Mouse (Mus musculus) CH12.LX (cell line): ENCODE data around the gene Arhgef3. TPM values are rescaled to one million over a fixed set of nuclear protein-coding genes. Genes with fewer than 3 reads are reported as not detected.

ENCODE experiments used
- DNase-seq: peaks from one replicate; pipeline ENCODE4 v3.0.0-alpha.2; 2013; ENCODE audit errors: extremely low read depth
- H3K27ac ChIP-seq: 2 replicates; pipeline ENCODE4 v1.5.1; 2012; ENCODE audit warnings: low read depth, mild to moderate bottlenecking, control low read depth, moderate library complexity; ENCODE audit not compliant: insufficient read depth
- H3K27me3 ChIP-seq: replicated peaks from 2 replicates; pipeline ENCODE3; 2012; ENCODE audit warnings: inconsistent platforms
- H3K36me3 ChIP-seq, 2 experiments: replicated peaks in 1 of 2; 2 replicates each; pipeline versions ENCODE3 to v1.6.1; 2012; ENCODE audit warnings: inconsistent platforms in 1 of 2, low read length in 1 of 2, mild to moderate bottlenecking in 1 of 2, mixed read lengths in 1 of 2, moderate library complexity in 1 of 2; ENCODE audit not compliant: control insufficient read depth in 1 of 2, insufficient read depth in 1 of 2
- H3K4me1 ChIP-seq, 2 experiments: 2 replicates each; pipeline ENCODE4 v1.6.1; 2012; ENCODE audit warnings: inconsistent platforms in 1 of 2, moderate library complexity in 1 of 2; ENCODE audit not compliant: insufficient read depth in 2 of 2, control insufficient read depth in 1 of 2
- H3K4me2 ChIP-seq: 2 replicates; pipeline ENCODE4 v1.6.1; 2012; ENCODE audit warnings: low read depth, mild to moderate bottlenecking, control low read depth; ENCODE audit not compliant: poor library complexity, insufficient read depth, severe bottlenecking
- H3K4me3 ChIP-seq, 3 experiments: fragments of 150-350 bp in 1 of 3; sonication (generic) in 1 of 3; replicated peaks in 1 of 3; 2 replicates each; pipeline versions ENCODE3 to v1.5.1; 2011 to 2012; ENCODE audit warnings: low read depth in 2 of 3, low read length in 2 of 3, mild to moderate bottlenecking in 2 of 3, moderate library complexity in 2 of 3, control low read depth in 1 of 3, improper control_type of control experiment in 1 of 3, inconsistent platforms in 1 of 3, mixed read lengths in 1 of 3; ENCODE audit not compliant: poor library complexity in 1 of 3
- H3K79me2 ChIP-seq: replicated peaks from 2 replicates; pipeline ENCODE4 v1.6.1; 2012; ENCODE audit warnings: mild to moderate bottlenecking, moderate library complexity; ENCODE audit not compliant: control insufficient read depth, poor library complexity, insufficient read depth, severe bottlenecking; ENCODE audit errors: extremely low read depth
- H3K9ac ChIP-seq: 2 replicates; pipeline ENCODE4 v1.6.1; 2012; ENCODE audit warnings: low read depth, mild to moderate bottlenecking, control low read depth, moderate library complexity; ENCODE audit not compliant: insufficient read depth
- H3K9me3 ChIP-seq: replicated peaks from 2 replicates; pipeline ENCODE3; 2012; ENCODE audit warnings: low read length, inconsistent platforms, mixed read lengths
- BHLHE40 ChIP-seq: IDR thresholded peaks from 2 replicates; pipeline ENCODE4 v1.6.1; 2011; ENCODE audit warnings: mild to moderate bottlenecking, low read depth, low read length, improper control_type of control experiment
- CHD2 ChIP-seq: IDR thresholded peaks from 2 replicates; pipeline ENCODE4 v1.6.1; 2011; ENCODE audit warnings: low read length, improper control_type of control experiment
- CTCF ChIP-seq, 2 experiments: IDR thresholded peaks in 1 of 2; conservative IDR thresholded peaks in 1 of 2; 2 replicates each; pipeline ENCODE4 v1.5.1; 2011 to 2012; ENCODE audit warnings: low read depth in 2 of 2, low read length in 2 of 2, improper control_type of control experiment in 1 of 2, inconsistent platforms in 1 of 2, mild to moderate bottlenecking in 1 of 2, moderate library complexity in 1 of 2
- E2F4 ChIP-seq: IDR thresholded peaks from 2 replicates; pipeline ENCODE4 v1.6.1; 2011; ENCODE audit warnings: low read depth, low read length, improper control_type of control experiment; ENCODE audit not compliant: insufficient replicate concordance
- EP300 ChIP-seq: IDR thresholded peaks from 2 replicates; pipeline ENCODE4 v1.6.1; 2011; ENCODE audit warnings: low read length, improper control_type of control experiment
- GABPA ChIP-seq: IDR thresholded peaks from 2 replicates; pipeline ENCODE4 v1.6.1; 2012; ENCODE audit warnings: low read depth, low read length, improper control_type of control experiment, inconsistent platforms; ENCODE audit not compliant: insufficient replicate concordance
- HCFC1 ChIP-seq: IDR thresholded peaks from 2 replicates; pipeline ENCODE4 v1.6.1; 2012; ENCODE audit warnings: low read depth, mild to moderate bottlenecking, inconsistent platforms, low read length, improper control_type of control experiment
- IRF4 ChIP-seq: IDR thresholded peaks from 2 replicates; pipeline ENCODE4 v1.6.1; 2014; ENCODE audit warnings: low read depth, mild to moderate bottlenecking, inconsistent platforms, low read length, improper control_type of control experiment
- JUND ChIP-seq: conservative IDR thresholded peaks from 2 replicates; pipeline ENCODE4 v1.6.1; 2011; ENCODE audit warnings: low read depth, low read length, improper control_type of control experiment
- KAT2A ChIP-seq: IDR thresholded peaks from 2 replicates; pipeline ENCODE4 v1.6.1; 2012; ENCODE audit warnings: low read length, improper control_type of control experiment, inconsistent platforms; ENCODE audit not compliant: insufficient replicate concordance
- MAFK ChIP-seq: IDR thresholded peaks from 2 replicates; pipeline ENCODE4 v1.6.1; 2011; ENCODE audit warnings: low read length, improper control_type of control experiment; ENCODE audit not compliant: insufficient replicate concordance
- MAX ChIP-seq: IDR thresholded peaks from 2 replicates; pipeline ENCODE4 v1.6.1; 2011; ENCODE audit warnings: low read length, improper control_type of control experiment
- MXI1 ChIP-seq: IDR thresholded peaks from 2 replicates; pipeline ENCODE4 v1.6.1; 2011; ENCODE audit warnings: mild to moderate bottlenecking, low read depth, low read length, improper control_type of control experiment
- MYC ChIP-seq: IDR thresholded peaks from 2 replicates; pipeline ENCODE4 v1.6.1; 2011; ENCODE audit warnings: low read depth, mild to moderate bottlenecking, improper control_type of control experiment, low read length
- NRF1 ChIP-seq: IDR thresholded peaks from 2 replicates; pipeline ENCODE4 v1.6.1; 2014; ENCODE audit warnings: low read depth, mild to moderate bottlenecking, inconsistent platforms, low read length, improper control_type of control experiment, moderate library complexity
- POLR2AphosphoS2 ChIP-seq: IDR thresholded peaks from 2 replicates; pipeline ENCODE4 v1.6.1; 2011; ENCODE audit warnings: low read depth, low read length, improper control_type of control experiment
- RAD21 ChIP-seq: IDR thresholded peaks from 2 replicates; pipeline ENCODE4 v1.6.1; 2011; ENCODE audit warnings: low read depth, mild to moderate bottlenecking, low read length, improper control_type of control experiment, moderate library complexity
- RCOR1 ChIP-seq: conservative IDR thresholded peaks from 2 replicates; pipeline ENCODE4 v1.6.1; 2012; ENCODE audit warnings: low read depth, mild to moderate bottlenecking, inconsistent platforms, low read length, improper control_type of control experiment
- SMC3 ChIP-seq: IDR thresholded peaks from 2 replicates; pipeline ENCODE4 v1.6.1; 2011; ENCODE audit warnings: low read depth, low read length, improper control_type of control experiment
- TCF12 ChIP-seq: IDR thresholded peaks from 2 replicates; pipeline ENCODE4 v1.6.1; 2014; ENCODE audit warnings: low read depth, mild to moderate bottlenecking, inconsistent platforms, low read length, improper control_type of control experiment
- UBTF ChIP-seq: IDR thresholded peaks from 2 replicates; pipeline ENCODE4 v1.6.1; 2012; ENCODE audit warnings: low read depth, mild to moderate bottlenecking, inconsistent platforms, low read length, improper control_type of control experiment, moderate library complexity
- USF1 ChIP-seq: IDR thresholded peaks from 2 replicates; pipeline ENCODE4 v1.6.1; 2014; ENCODE audit warnings: low read depth, mild to moderate bottlenecking, inconsistent platforms, low read length, improper control_type of control experiment
- ZC3H11A ChIP-seq: IDR thresholded peaks from 2 replicates; pipeline ENCODE4 v1.6.1; 2012; ENCODE audit warnings: low read depth, mild to moderate bottlenecking, inconsistent platforms, low read length, improper control_type of control experiment
- ZKSCAN1 ChIP-seq: IDR thresholded peaks from 2 replicates; pipeline ENCODE4 v1.6.1; 2012; ENCODE audit warnings: low read depth, inconsistent platforms, low read length, improper control_type of control experiment, borderline replicate concordance
- ZMIZ1 ChIP-seq: IDR thresholded peaks from 2 replicates; pipeline ENCODE4 v1.6.1; 2012; ENCODE audit warnings: low read depth, mild to moderate bottlenecking, inconsistent platforms, low read length, improper control_type of control experiment
- ZNF384 ChIP-seq: IDR thresholded peaks from 2 replicates; pipeline ENCODE4 v1.6.1; 2012; ENCODE audit warnings: low read depth, low read length, improper control_type of control experiment, inconsistent platforms
- dilution Hi-C: fragments of 300-500 bp; cut with MboI; formaldehyde crosslinking; loops from 2 replicates; pipeline ENCODE4 v1.14.3; 2020; ENCODE audit warnings: low sequenced_read_pairs; ENCODE audit not compliant: extremely low pct_unique_long_range_greater_than_20kb, extremely low pct_ligation_motif_present
- in situ Hi-C: fragments of 300-500 bp; cut with MboI; formaldehyde crosslinking; loops from 3 replicates; pipeline ENCODE4 v1.14.3; 2019; ENCODE audit warnings: low sequenced_read_pairs, low pct_ligation_motif_present, low pct_unique_long_range_greater_than_20kb, mixed read lengths
- polyA plus RNA-seq: library from polyadenylated mRNA; unstranded; fragments of >175 nt; gene quantifications from 2 replicates; pipeline ENCODE4 v1.2.1, GENCODE M21; 2012; ENCODE audit warnings: low read depth; ENCODE audit not compliant: insufficient read length
- total RNA-seq, 2 experiments: library from RNA; depleted of rRNA; stranded (reverse); fragments of 300-350 nt in 1 of 2; fragments of >200 nt in 1 of 2; gene quantifications; 2 replicates each; pipeline ENCODE4 v1.2.3; 2012 to 2014

The Arhgef3 gene
- total and polyA plus RNA-seq, 3 experiments: 0.51 to 0.64 (median 0.62) TPM

DNA sequence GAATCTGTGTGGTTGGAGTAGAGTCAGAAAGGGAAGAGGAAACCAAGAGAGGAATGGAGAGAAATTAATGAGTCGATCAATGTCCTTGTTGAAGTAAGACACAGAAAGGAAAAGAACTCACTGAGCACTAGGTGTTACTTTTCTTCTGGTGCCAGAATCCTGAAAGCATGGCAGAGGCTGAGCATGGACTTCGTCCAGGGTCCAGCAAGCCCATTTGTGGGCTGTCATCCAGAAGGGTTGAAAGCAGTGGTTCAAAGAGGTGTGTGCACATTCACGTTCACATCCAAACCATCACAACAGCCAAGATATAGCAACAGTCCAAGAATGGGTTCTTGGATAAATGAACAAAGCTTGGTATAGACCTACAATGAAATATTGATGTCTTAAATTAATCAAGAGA is 15.3 kb downstream of the Arhgef3 start:
- no peaks in the 10 kb centered on the region for H3K36me3 ChIP-seq

DNA sequence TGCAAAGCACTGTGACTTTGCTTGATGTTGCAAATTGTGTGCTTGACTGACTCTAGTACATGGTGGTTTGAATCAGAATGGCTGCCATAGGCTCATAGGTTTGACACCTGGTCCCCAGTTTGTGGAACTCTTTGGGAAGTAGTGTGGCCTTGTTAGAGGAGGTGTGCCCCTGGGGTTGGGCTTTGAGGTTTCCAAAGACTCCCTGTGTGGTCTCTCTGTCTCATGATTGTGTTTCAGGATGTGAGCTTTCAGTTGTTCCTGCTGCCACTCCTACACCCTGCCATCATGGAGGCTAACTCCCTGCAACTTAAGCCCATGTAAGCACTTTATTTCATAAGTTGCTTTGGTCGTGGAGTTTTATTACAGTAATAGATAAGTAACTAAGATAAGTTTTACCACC is 16.0 kb downstream of the Arhgef3 start:
- Histone ChIP-seq H3K9me3 (no peaks in the 10 kb centered on the region), H3K4me3 (no peak overlapping the region), H3K79me2 (no peaks in the 10 kb centered on the region), H3K27ac (no peak overlapping the region), H3K4me1 (no peaks in the 10 kb centered on the region), H3K4me2 (no peak overlapping the region), H3K27me3 (no peaks in the 10 kb centered on the region), H3K36me3 (no peaks in the 10 kb centered on the region), H3K9ac (no peak overlapping the region)
- dilution Hi-C loops (no loop called here), in situ Hi-C loops (no loop called here)
- no peak for DNase-seq
- TF ChIP-seq MAFK: no peak
- TF ChIP-seq USF1: no peak
- TF ChIP-seq ZMIZ1: no peak
- no peak for TF ChIP-seq CTCF (conservative IDR thresholded peaks at IDR 0.05 in 1 of 2, IDR thresholded peaks at IDR 0.05 in 1 of 2; ENCODE audit: low read depth in 2 of 2, low read length in 2 of 2)
- no peak for TF ChIP-seq SMC3
- TF ChIP-seq UBTF: no peak
- TF ChIP-seq CHD2: no peak
- TF ChIP-seq JUND: no peak
- no peak for TF ChIP-seq GABPA
- TF ChIP-seq NRF1: no peak
- no peak for TF ChIP-seq E2F4
- TF ChIP-seq RAD21: no peak
- no peak for TF ChIP-seq POLR2AphosphoS2
- TF ChIP-seq MAX: no peak
- TF ChIP-seq EP300: no peak

More for the DNA sequence above, 15.3 kb downstream of the Arhgef3 start:
- in situ Hi-C loops (no loop called here), dilution Hi-C loops (no loop called here)
- H3K79me2 ChIP-seq: no peaks in the 10 kb centered on the region
- no peak for TF ChIP-seq EP300
- no peak for TF ChIP-seq ZNF384
- TF ChIP-seq RCOR1: no peak
- no peak for TF ChIP-seq BHLHE40
- no peak for TF ChIP-seq JUND
- no peak for TF ChIP-seq TCF12
- TF ChIP-seq MXI1: no peak
- TF ChIP-seq IRF4: no peak
- no peak for TF ChIP-seq MYC
- no peak for TF ChIP-seq KAT2A
- no peak for TF ChIP-seq CTCF (conservative IDR thresholded peaks at IDR 0.05 in 1 of 2, IDR thresholded peaks at IDR 0.05 in 1 of 2; ENCODE audit: low read depth in 2 of 2, low read length in 2 of 2)
- no peak for TF ChIP-seq CHD2
- TF ChIP-seq ZKSCAN1: no peak
- no peak for TF ChIP-seq HCFC1
- TF ChIP-seq ZMIZ1: no peak
- no peak for TF ChIP-seq ZC3H11A
- no peak for TF ChIP-seq USF1
- no peak overlapping the region for H3K9ac ChIP-seq
- peaks cover 1% of the 10 kb centered on the region for H3K27me3 ChIP-seq
- H3K4me1 ChIP-seq: no peaks in the 10 kb centered on the region
- no peak overlapping the region for H3K27ac ChIP-seq
- H3K4me2 ChIP-seq: no peak overlapping the region
- H3K4me3 ChIP-seq: no peak overlapping the region
- no peaks in the 10 kb centered on the region for H3K9me3 ChIP-seq
- no peak for DNase-seq
